Mouse (Mus musculus) limb, embryonic 10.5 days (tissue): ENCODE results near the gene Dnah14. TPM values are rescaled to one million over a fixed set of nuclear protein-coding genes. Genes with fewer than 3 reads are reported as not detected.

Experiments used
- DNase-seq: peaks from one replicate; pipeline ENCODE4 v3.0.0-alpha.2; 2017; ENCODE audit warnings: low spot score
- H3K27ac ChIP-seq: fragments of 300-500 bp; sonication (generic); 2 replicates; pipeline ENCODE4 v1.5.1; 2016; ENCODE audit warnings: mild to moderate bottlenecking
- H3K27me3 ChIP-seq: fragments of 300-500 bp; sonication (generic); 2 replicates; pipeline ENCODE4 v1.6.1; 2016; ENCODE audit warnings: low read depth, mild to moderate bottlenecking; ENCODE audit not compliant: poor library complexity, severe bottlenecking
- H3K36me3 ChIP-seq: fragments of 300-500 bp; sonication (generic); 2 replicates; pipeline ENCODE4 v1.6.1; 2016; ENCODE audit warnings: mild to moderate bottlenecking, moderate library complexity
- H3K4me1 ChIP-seq: fragments of 300-500 bp; sonication (generic); 2 replicates; pipeline ENCODE4 v1.6.1; 2016
- H3K4me3 ChIP-seq: fragments of 300-500 bp; sonication (generic); 2 replicates; pipeline ENCODE4 v1.5.1; 2016; ENCODE audit warnings: mild to moderate bottlenecking, moderate library complexity
- H3K9me3 ChIP-seq: fragments of 300-500 bp; sonication (generic); replicated peaks from 2 replicates; pipeline ENCODE4 v1.6.1; 2016; ENCODE audit warnings: mild to moderate bottlenecking
- WGBS: fragments of 180-500 bp; shearing (Covaris S2); methylation state at CpG from one replicate; pipeline ENCODE4 v1.1.7; 2016; 5-methylcytosine and 5-hydroxymethylcytosine counted together
- polyA plus RNA-seq: library from polyadenylated mRNA; unstranded; fragments of >200 nt; fragmentation: Nextera tagmentation; extraction: Ambion mirVana; gene quantifications from 2 replicates; pipeline ENCODE4 v1.2.1, GENCODE M21; 2016

The Dnah14 gene
- polyA plus RNA-seq, 1 experiment from 2014 or later, result 1.7 TPM

DNA sequence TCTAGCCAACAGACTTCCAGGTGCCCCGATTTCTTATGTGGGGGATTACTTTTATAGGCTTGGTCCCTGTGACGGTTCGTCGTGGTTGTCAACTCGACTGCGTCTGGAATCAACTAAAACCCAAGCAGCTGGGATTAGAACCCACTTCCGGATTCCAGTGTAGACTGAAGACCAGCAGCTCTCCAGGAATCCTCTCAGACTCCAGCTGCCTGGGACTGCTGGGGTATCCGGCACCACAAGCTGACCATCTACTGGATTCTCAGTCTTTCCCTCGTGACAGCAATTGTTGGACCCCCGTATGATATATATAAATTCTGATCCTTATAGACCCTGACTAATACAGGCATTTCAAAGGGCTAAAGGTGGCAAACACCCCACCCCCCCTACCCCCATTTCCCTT is 16.7 kb upstream of the Dnah14 start:
- 71% methylated on average over 10 of the region's 10 CpGs for WGBS
- Histone ChIP-seq H3K27ac (peak overlapping the region; percentile 40), H3K27me3 (no peaks in the 10 kb centered on the region), H3K4me1 (peaks cover 47% of the 10 kb centered on the region), H3K9me3 (no peaks in the 10 kb centered on the region), H3K36me3 (no peaks in the 10 kb centered on the region), H3K4me3 (no peak overlapping the region)
- DNase-seq, result no peak

DNA sequence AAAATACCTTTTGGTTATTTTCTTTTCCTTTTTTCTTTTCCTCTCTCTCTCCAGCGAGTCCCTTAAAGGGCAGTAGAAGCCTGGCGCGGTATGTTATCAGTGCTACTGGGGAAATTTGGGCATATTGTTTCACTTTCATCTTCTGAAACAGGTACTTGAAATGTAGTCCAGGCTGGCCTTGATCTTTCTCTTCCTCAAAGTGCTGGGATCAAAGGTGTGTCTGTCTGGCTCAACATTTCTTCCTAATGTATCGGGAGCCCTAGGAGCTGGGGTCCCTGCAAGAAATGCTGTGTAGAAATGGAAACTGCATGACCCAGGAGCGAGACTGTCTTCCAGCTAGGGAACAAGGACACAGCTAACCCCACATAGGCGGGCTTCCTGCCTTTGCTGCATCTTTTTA is 16.0 kb upstream of the Dnah14 start:
- H3K4me1 ChIP-seq, result peaks cover 47% of the 10 kb centered on the region
- DNase-seq, result no peak
- no peak overlapping the region for H3K4me3 ChIP-seq
- H3K9me3 ChIP-seq, result no peaks in the 10 kb centered on the region
- no peaks in the 10 kb centered on the region for H3K27me3 ChIP-seq
- WGBS, result 78% methylated on average over 6 of the region's 6 CpGs
- H3K27ac ChIP-seq, result peak overlapping the region; percentile 61
- H3K36me3 ChIP-seq, result no peaks in the 10 kb centered on the region

- Histone ChIP-seq H3K27ac (peak overlapping the region; percentile 80), H3K4me1 (peaks cover 47% of the 10 kb centered on the region), H3K27me3 (no peaks in the 10 kb centered on the region), H3K4me3 (0 out of 2 replicates have a peak overlapping the region, but pooled peaks have one; percentile 8), H3K36me3 (no peaks in the 10 kb centered on the region), H3K9me3 (no peaks in the 10 kb centered on the region)
- 40% methylated on average over 9 of the region's 9 CpGs for WGBS
- DNase-seq, result no peak
These were observed 15.2 kb upstream of the Dnah14 start for GRCm38 (mm10) chr1:181560896-181561767.

- peaks cover 47% of the 10 kb centered on the region for H3K4me1 ChIP-seq
- peak overlapping the region; percentile 80 for H3K27ac ChIP-seq
- DNase-seq, result no peak
- WGBS, result 25% methylated on average over 8 of the region's 8 CpGs
- H3K9me3 ChIP-seq, result no peaks in the 10 kb centered on the region
- H3K4me3 ChIP-seq, result no peak overlapping the region
- H3K27me3 ChIP-seq, result no peaks in the 10 kb centered on the region
- H3K36me3 ChIP-seq, result no peaks in the 10 kb centered on the region
These were observed 14.5 kb upstream of the Dnah14 start for GRCm38 (mm10) chr1:181561768-181562444.

DNA sequence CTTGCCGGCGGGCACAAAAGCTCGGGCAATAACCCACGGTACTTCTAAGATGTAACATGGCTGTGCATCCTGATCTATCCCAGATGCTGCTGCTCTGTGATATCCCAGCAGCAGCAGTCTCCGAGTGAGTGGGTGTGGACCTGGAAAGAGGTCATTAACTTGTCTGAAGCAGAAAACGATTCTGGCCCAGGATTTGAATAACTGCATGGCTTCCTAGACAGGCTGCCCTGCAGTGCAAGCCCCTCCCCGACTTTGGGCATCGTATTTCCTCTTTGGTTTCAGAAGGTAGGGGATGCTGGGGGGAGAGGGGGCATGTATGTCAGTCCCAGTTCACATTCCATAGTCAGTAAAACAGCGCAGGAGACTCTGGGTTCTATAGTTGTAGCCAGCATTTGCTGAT is 6.9 kb upstream of the Dnah14 start:
- no peak overlapping the region for H3K27ac ChIP-seq
- no peak overlapping the region for H3K4me3 ChIP-seq
- H3K4me1 ChIP-seq, result peaks cover 10% of the 10 kb centered on the region
- no peaks in the 10 kb centered on the region for H3K36me3 ChIP-seq
- DNase-seq, result no peak
- H3K9me3 ChIP-seq, result no peaks in the 10 kb centered on the region
- no peaks in the 10 kb centered on the region for H3K27me3 ChIP-seq
- 48% methylated on average over 9 of the region's 9 CpGs for WGBS

GRCm38 (mm10) chr1:181583152-181583551 is 6.8 kb downstream of the Dnah14 start:
- H3K9me3 ChIP-seq, result no peaks in the 10 kb centered on the region
- no peak for DNase-seq
- WGBS, result 62% methylated on average over 8 of the region's 8 CpGs
- no peaks in the 10 kb centered on the region for H3K4me1 ChIP-seq
- H3K27me3 ChIP-seq, result no peaks in the 10 kb centered on the region
- H3K4me3 ChIP-seq, result no peak overlapping the region
- H3K36me3 ChIP-seq, result no peaks in the 10 kb centered on the region
- H3K27ac ChIP-seq, result no peak overlapping the region

DNA sequence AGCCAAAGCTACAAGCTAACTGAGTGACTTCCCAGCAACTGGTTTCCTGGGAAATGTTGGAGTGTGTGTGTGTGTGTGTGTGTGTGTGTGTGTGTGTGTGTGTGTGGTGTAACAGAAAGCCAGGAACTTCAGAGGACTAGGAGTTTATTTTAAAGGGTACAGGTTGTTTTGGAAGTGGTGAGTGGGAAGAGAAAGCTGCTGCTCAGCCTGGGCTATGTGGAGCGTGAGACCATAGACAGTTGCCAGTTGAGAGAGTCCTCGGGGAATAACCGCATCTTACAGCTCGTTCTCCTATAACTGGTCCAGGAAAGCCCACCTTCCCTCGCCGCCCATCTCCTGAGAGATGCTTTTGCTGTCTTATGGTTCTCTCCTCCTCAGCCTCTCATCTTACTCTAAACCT is 12.8 kb downstream of the Dnah14 start:
- Histone ChIP-seq H3K27ac (no peak overlapping the region), H3K36me3 (no peaks in the 10 kb centered on the region), H3K4me1 (no peaks in the 10 kb centered on the region), H3K27me3 (no peaks in the 10 kb centered on the region), H3K9me3 (no peaks in the 10 kb centered on the region), H3K4me3 (no peak overlapping the region)
- no peak for DNase-seq
- WGBS, result 81% methylated on average over 6 of the region's 6 CpGs

- Histone ChIP-seq H3K4me1 (no peaks in the 10 kb centered on the region), H3K27me3 (no peaks in the 10 kb centered on the region), H3K9me3 (no peaks in the 10 kb centered on the region), H3K4me3 (no peak overlapping the region), H3K27ac (no peak overlapping the region), H3K36me3 (no peaks in the 10 kb centered on the region)
- no peak for DNase-seq
- 63% methylated on average over 4 of the region's 4 CpGs for WGBS
These were observed 23.0 kb downstream of the Dnah14 start for GRCm38 (mm10) chr1:181599376-181599775.

- DNase-seq, result peak; percentile 35
- Histone ChIP-seq H3K36me3 (no peaks in the 10 kb centered on the region), H3K4me3 (no peak overlapping the region), H3K9me3 (no peaks in the 10 kb centered on the region), H3K27me3 (no peaks in the 10 kb centered on the region), H3K27ac (peak overlapping the region; percentile 66), H3K4me1 (peaks cover 24% of the 10 kb centered on the region)
- 43% methylated on average over 3 of the region's 3 CpGs for WGBS
These were observed 34.8 kb downstream of the Dnah14 start for GRCm38 (mm10) chr1:181611118-181611517.

DNA sequence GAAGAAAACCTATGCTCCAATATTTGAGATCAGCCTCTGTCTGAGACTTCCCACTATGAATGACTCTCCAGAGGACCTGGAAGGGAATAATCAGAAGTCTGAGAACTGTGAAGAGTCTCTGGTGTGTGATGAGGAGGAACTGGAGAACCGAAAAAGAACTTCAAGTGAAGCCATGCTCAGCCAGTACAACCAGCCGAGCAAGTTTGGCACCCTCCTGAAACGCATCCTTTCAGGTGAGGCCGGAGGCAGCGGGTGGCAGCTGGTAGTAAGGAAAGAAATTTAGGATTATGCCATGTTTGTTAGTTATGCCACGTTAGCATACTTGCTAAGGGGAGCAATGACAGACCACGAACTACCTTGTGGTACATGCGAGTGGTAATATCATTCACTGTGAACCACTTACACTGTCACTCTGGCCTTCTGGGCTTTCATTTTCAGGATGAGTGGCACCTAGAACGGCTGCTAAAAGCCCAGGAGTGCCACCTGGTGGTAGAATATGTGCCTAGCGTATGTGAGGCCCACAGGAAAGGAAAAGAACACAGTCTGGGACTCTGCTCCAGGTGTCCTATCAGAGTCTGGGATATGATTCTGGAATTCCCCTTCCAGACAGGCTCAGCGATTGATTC is 39.6 kb downstream of the Dnah14 start:
- Histone ChIP-seq H3K27me3 (no peaks in the 10 kb centered on the region), H3K4me1 (peaks cover 14% of the 10 kb centered on the region), H3K36me3 (no peaks in the 10 kb centered on the region), H3K4me3 (no peak overlapping the region), H3K27ac (no peak overlapping the region), H3K9me3 (no peaks in the 10 kb centered on the region)
- WGBS, result 43% methylated on average over 11 of the region's 11 CpGs
- DNase-seq, result peak; percentile 61

DNA sequence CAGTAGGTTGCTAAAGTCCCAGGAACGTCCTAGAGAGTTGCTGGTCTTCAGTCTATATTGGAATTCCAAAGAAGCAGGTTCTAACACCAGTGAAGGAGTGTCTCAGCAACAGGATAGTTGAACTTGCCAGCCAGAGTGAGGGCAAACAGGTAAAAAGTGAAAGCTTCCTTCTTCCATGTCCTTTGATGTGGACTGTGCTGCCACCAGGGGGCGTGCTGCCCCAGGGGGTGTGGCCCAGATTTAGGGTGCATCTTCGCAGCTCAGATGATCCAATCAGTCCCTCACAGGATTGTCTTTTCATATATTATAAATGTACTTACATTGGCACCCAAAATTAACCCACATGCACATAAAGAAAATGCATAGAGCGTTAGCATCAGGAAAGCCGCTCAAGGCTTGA is 41.0 kb downstream of the Dnah14 start:
- 50% methylated on average over 5 of the region's 5 CpGs for WGBS
- DNase-seq, result peak; percentile 37
- H3K36me3 ChIP-seq, result no peaks in the 10 kb centered on the region
- no peak overlapping the region for H3K27ac ChIP-seq
- peaks cover 6% of the 10 kb centered on the region; the same call in 1 of the 2 replicates for H3K4me1 ChIP-seq
- H3K27me3 ChIP-seq, result no peaks in the 10 kb centered on the region
- H3K4me3 ChIP-seq, result no peak overlapping the region
- no peaks in the 10 kb centered on the region for H3K9me3 ChIP-seq

GRCm38 (mm10) chr1:181623149-181623680 is 46.9 kb downstream of the Dnah14 start:
- Histone ChIP-seq H3K27ac (no peak overlapping the region), H3K27me3 (no peaks in the 10 kb centered on the region), H3K4me3 (no peak overlapping the region), H3K4me1 (peaks cover under 1% of the 10 kb centered on the region; the same call in 1 of the 2 replicates), H3K9me3 (no peaks in the 10 kb centered on the region), H3K36me3 (no peaks in the 10 kb centered on the region)
- DNase-seq, result no peak
- 64% methylated on average over 6 of the region's 6 CpGs for WGBS

- Histone ChIP-seq H3K27ac (no peak overlapping the region), H3K36me3 (no peaks in the 10 kb centered on the region), H3K4me1 (peaks cover 4% of the 10 kb centered on the region; the same call in 1 of the 2 replicates), H3K9me3 (no peaks in the 10 kb centered on the region), H3K4me3 (no peak overlapping the region), H3K27me3 (no peaks in the 10 kb centered on the region)
- 92% methylated on average over 8 of the region's 8 CpGs for WGBS
- no peak for DNase-seq
These were observed 48.5 kb downstream of the Dnah14 start for GRCm38 (mm10) chr1:181624876-181625275.
